Mouse (Mus musculus) heart, embryonic 12.5 days (tissue): ENCODE measurements around the gene Rictor. TPM values are rescaled to one million over a fixed set of nuclear protein-coding genes. Genes with fewer than 3 reads are reported as not detected.
"Not testable (repeated sequence)": the region's sequence is repeated elsewhere in the genome, so short reads cannot be mapped to it uniquely, and the experiment has no call there.

Experiments
- ATAC-seq: fragments of 200-750 bp; cut with Nextera tagmentation; 2 replicates; pipeline ENCODE4 v1.8.0; 2017; ENCODE audit warnings: moderate TSS enrichment, moderate library complexity; ENCODE audit not compliant: insufficient number of reproducible peaks, low FRiP score
- H3K27ac ChIP-seq: fragments of 300-500 bp; sonication (generic); 2 replicates; pipeline ENCODE4 v1.5.1; 2016; ENCODE audit warnings: mild to moderate bottlenecking, moderate library complexity; ENCODE audit not compliant: poor library complexity, severe bottlenecking
- H3K27me3 ChIP-seq: fragments of 300-500 bp; sonication (generic); replicated peaks from 2 replicates; pipeline ENCODE4 v1.6.1; 2016; ENCODE audit warnings: mild to moderate bottlenecking, moderate library complexity
- H3K36me3 ChIP-seq: fragments of 300-500 bp; sonication (generic); 2 replicates; pipeline ENCODE4 v1.6.1; 2016; ENCODE audit warnings: mild to moderate bottlenecking, moderate library complexity
- H3K4me1 ChIP-seq: fragments of 300-500 bp; sonication (generic); replicated peaks from 2 replicates; pipeline ENCODE4 v1.6.1; 2016; ENCODE audit warnings: mild to moderate bottlenecking
- H3K4me2 ChIP-seq: fragments of 300-500 bp; sonication (generic); 2 replicates; pipeline ENCODE4 v1.6.1; 2016; ENCODE audit warnings: mild to moderate bottlenecking, moderate library complexity
- H3K4me3 ChIP-seq: fragments of 300-500 bp; sonication (generic); 2 replicates; pipeline ENCODE4 v1.5.1; 2016; ENCODE audit warnings: mild to moderate bottlenecking
- H3K9ac ChIP-seq: fragments of 300-500 bp; sonication (generic); 2 replicates; pipeline ENCODE4 v1.6.1; 2016; ENCODE audit warnings: mild to moderate bottlenecking, moderate library complexity
- H3K9me3 ChIP-seq: fragments of 300-500 bp; sonication (generic); replicated peaks from 2 replicates; pipeline ENCODE4 v1.6.1; 2016; ENCODE audit warnings: mild to moderate bottlenecking, moderate library complexity
- WGBS: fragments of 180-500 bp; shearing (Covaris S2); methylation state at CpG from one replicate; pipeline ENCODE4 v1.1.7; 2016; 5-methylcytosine and 5-hydroxymethylcytosine counted together
- polyA plus RNA-seq: library from polyadenylated mRNA; unstranded; fragments of >200 nt; fragmentation: Nextera tagmentation; extraction: Ambion mirVana; gene quantifications from 2 replicates; pipeline ENCODE4 v1.2.1, GENCODE M21; 2016

The Rictor gene
- polyA plus RNA-seq, 1 experiment from 2014 or later, result 33.5 TPM

- WGBS, result 68% methylated on average over 5 of the region's 5 CpGs
- H3K36me3 ChIP-seq, result 0 out of 2 replicates have a peak, but pooled peaks cover 3% of the 10 kb centered on the region
- no peak overlapping the region for H3K4me3 ChIP-seq
- no peaks in the 10 kb centered on the region for H3K9me3 ChIP-seq
- no peak overlapping the region for H3K4me2 ChIP-seq
- no peak overlapping the region for H3K27ac ChIP-seq
- no peaks in the 10 kb centered on the region for H3K27me3 ChIP-seq
- no peak for ATAC-seq
- no peak overlapping the region for H3K9ac ChIP-seq
- H3K4me1 ChIP-seq, result peaks cover 9% of the 10 kb centered on the region
Measured at GRCm38 (mm10) chr15:6733076-6733475, 24.9 kb downstream of the Rictor start.

- Histone ChIP-seq H3K27me3 (no peaks in the 10 kb centered on the region), H3K4me2 (no peak overlapping the region), H3K9ac (no peak overlapping the region), H3K27ac (no peak overlapping the region), H3K9me3 (no peaks in the 10 kb centered on the region), H3K36me3 (peaks cover 14% of the 10 kb centered on the region), H3K4me1 (peaks cover 14% of the 10 kb centered on the region), H3K4me3 (no peak overlapping the region)
- 98% methylated on average over 2 of the region's 2 CpGs for WGBS
- no peak for ATAC-seq
Measured at GRCm38 (mm10) chr15:6739180-6739579, 31.0 kb downstream of the Rictor start.

GRCm38 (mm10) chr15:6742337-6743025 is 34.3 kb downstream of the Rictor start:
- Histone ChIP-seq H3K9ac (no peak overlapping the region; the same call in 1 of the 2 replicates), H3K4me1 (peaks cover 14% of the 10 kb centered on the region), H3K27me3 (no peaks in the 10 kb centered on the region), H3K4me2 (peak overlapping the region; percentile 61), H3K4me3 (0 out of 2 replicates have a peak overlapping the region, but pooled peaks have one; percentile 9), H3K27ac (peak overlapping the region; percentile 86), H3K9me3 (no peaks in the 10 kb centered on the region), H3K36me3 (peaks cover 26% of the 10 kb centered on the region)
- ATAC-seq, result peak; percentile 63; the same call in 1 of the 2 replicates
- 18% methylated on average over 13 of the region's 13 CpGs for WGBS

GRCm38 (mm10) chr15:6743723-6744122 is 35.5 kb downstream of the Rictor start:
- whole genome bisulfite sequencing, result 9% methylated on average over 8 of the region's 8 CpGs
- Histone ChIP-seq H3K27me3 (no peaks in the 10 kb centered on the region), H3K4me1 (peaks cover 14% of the 10 kb centered on the region), H3K9ac (no peak overlapping the region), H3K9me3 (no peaks in the 10 kb centered on the region), H3K27ac (peak overlapping the region; percentile 62; the same call in 1 of the 2 replicates), H3K36me3 (peaks cover 28% of the 10 kb centered on the region), H3K4me3 (0 out of 2 replicates have a peak overlapping the region, but pooled peaks have one; percentile 2), H3K4me2 (peak overlapping the region; percentile 57)
- peak; percentile 69; the same call in 1 of the 2 replicates for ATAC-seq

- not testable (repeated sequence) for H3K27me3 ChIP-seq, H3K4me2 ChIP-seq, H3K27ac ChIP-seq, H3K9me3 ChIP-seq, H3K9ac ChIP-seq, ATAC-seq, H3K4me3 ChIP-seq
- Histone ChIP-seq H3K4me1 (peaks cover 14% of the 10 kb centered on the region), H3K36me3 (peaks cover 23% of the 10 kb centered on the region)
- WGBS, result 78% methylated on average over 8 of the region's 8 CpGs
Measured at GRCm38 (mm10) chr15:6746301-6746983, 38.3 kb downstream of the Rictor start.

- H3K9ac ChIP-seq, result no peak overlapping the region
- H3K27me3 ChIP-seq, result no peaks in the 10 kb centered on the region
- H3K36me3 ChIP-seq, result peaks cover 23% of the 10 kb centered on the region
- H3K27ac ChIP-seq, result no peak overlapping the region
- no peaks in the 10 kb centered on the region for H3K9me3 ChIP-seq
- H3K4me1 ChIP-seq, result peaks cover 14% of the 10 kb centered on the region
- ATAC-seq, result no peak
- 87% methylated on average over 9 of the region's 9 CpGs for WGBS
- H3K4me2 ChIP-seq, result no peak overlapping the region
- H3K4me3 ChIP-seq, result no peak overlapping the region
Measured at GRCm38 (mm10) chr15:6747001-6747400, 38.8 kb downstream of the Rictor start.

GRCm38 (mm10) chr15:6754400-6754799 is 46.2 kb downstream of the Rictor start:
- no peaks in the 10 kb centered on the region for H3K9me3 ChIP-seq

GRCm38 (mm10) chr15:6772265-6772664 is 64.1 kb downstream of the Rictor start:
- Histone ChIP-seq H3K4me3 (no peak overlapping the region), H3K9ac (no peak overlapping the region), H3K27ac (no peak overlapping the region), H3K9me3 (no peaks in the 10 kb centered on the region), H3K27me3 (no peaks in the 10 kb centered on the region), H3K4me2 (no peak overlapping the region), H3K4me1 (no peaks in the 10 kb centered on the region), H3K36me3 (peaks cover 73% of the 10 kb centered on the region)
- 77% methylated on average over 3 of the region's 3 CpGs for WGBS
- ATAC-seq, result no peak

More at GRCm38 (mm10) chr15:6754400-6754799, 46.2 kb downstream of the Rictor start:
- Histone ChIP-seq H3K36me3 (peaks cover 29% of the 10 kb centered on the region), H3K4me3 (no peak overlapping the region), H3K4me2 (no peak overlapping the region), H3K27ac (no peak overlapping the region), H3K4me1 (no peaks in the 10 kb centered on the region), H3K27me3 (no peaks in the 10 kb centered on the region), H3K9ac (no peak overlapping the region)
- ATAC-seq, result no peak
- WGBS, result 84% methylated on average over 2 of the region's 2 CpGs

GRCm38 (mm10) chr15:6786212-6786611 is 78.0 kb downstream of the Rictor start:
- H3K4me1 ChIP-seq, result no peaks in the 10 kb centered on the region
- H3K4me3 ChIP-seq, result no peak overlapping the region
- WGBS, result 92% methylated on average over 10 of the region's 10 CpGs
- no peak overlapping the region for H3K4me2 ChIP-seq
- H3K9ac ChIP-seq, result no peak overlapping the region
- no peaks in the 10 kb centered on the region for H3K27me3 ChIP-seq
- no peak overlapping the region for H3K27ac ChIP-seq
- H3K9me3 ChIP-seq, result no peaks in the 10 kb centered on the region
- ATAC-seq, result no peak
- peaks cover 66% of the 10 kb centered on the region for H3K36me3 ChIP-seq

- Histone ChIP-seq H3K27ac (no peak overlapping the region), H3K4me2 (no peak overlapping the region), H3K36me3 (peaks cover 69% of the 10 kb centered on the region), H3K9me3 (no peaks in the 10 kb centered on the region), H3K27me3 (no peaks in the 10 kb centered on the region), H3K4me3 (no peak overlapping the region), H3K9ac (no peak overlapping the region), H3K4me1 (no peaks in the 10 kb centered on the region)
- no peak for ATAC-seq
- WGBS, result 92% methylated on average over 10 of the region's 10 CpGs
Measured at GRCm38 (mm10) chr15:6787236-6787635, 79.1 kb downstream of the Rictor start.

- H3K9me3 ChIP-seq, result no peaks in the 10 kb centered on the region
- 93% methylated on average over 7 of the region's 7 CpGs for WGBS
- H3K27me3 ChIP-seq, result no peaks in the 10 kb centered on the region
- H3K4me3 ChIP-seq, result no peak overlapping the region
- H3K4me2 ChIP-seq, result no peak overlapping the region
- no peaks in the 10 kb centered on the region for H3K4me1 ChIP-seq
- H3K9ac ChIP-seq, result no peak overlapping the region
- peaks cover 77% of the 10 kb centered on the region for H3K36me3 ChIP-seq
- H3K27ac ChIP-seq, result no peak overlapping the region
- no peak for ATAC-seq
Measured at GRCm38 (mm10) chr15:6790011-6790410, 81.8 kb downstream of the Rictor start.
